Mouse (Mus musculus): ENCODE results near the gene Tmem131. TPM values are rescaled to one million over a fixed set of nuclear protein-coding genes. Genes with fewer than 3 reads are reported as not detected.

Tmem131 gene
- polyA plus RNA-seq, 1 experiment from 2014 or later = 11.1 TPM

DNA sequence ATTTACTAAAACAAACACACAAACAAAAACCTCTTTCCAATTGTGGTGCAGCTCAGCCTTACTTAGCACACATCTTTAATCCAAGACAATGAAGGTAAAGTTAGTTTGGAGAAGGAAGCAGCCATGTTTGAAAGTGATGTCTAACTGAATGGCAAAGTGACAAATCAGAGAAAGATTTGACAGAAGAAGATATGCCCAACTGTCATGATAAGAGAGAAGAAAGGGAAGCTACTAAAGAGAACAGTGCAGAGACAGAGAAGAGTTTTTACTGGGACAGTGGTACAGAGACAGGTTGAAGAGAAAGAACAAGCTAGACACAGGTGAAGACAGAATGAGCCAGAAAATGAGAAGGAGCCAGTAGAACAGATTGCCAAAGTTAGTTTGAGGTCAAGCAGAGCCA lies 19.6 kb downstream of the Tmem131 start:
- ATAC-seq (ENCODE audit: low read depth) = no peak
- Histone ChIP-seq H3K9me3 (ENCODE audit: control insufficient read depth, low read length) (no peaks in the 10 kb centered on the region), H3K4me1 (replicated peaks; ENCODE audit: control insufficient read depth, insufficient read depth, low read length) (peaks cover 47% of the 10 kb centered on the region), H3K27ac (ENCODE audit: low read length) (no peak overlapping the region), H3K4me3 (ENCODE audit: low read length) (no peak overlapping the region), H3K27me3 (ENCODE audit: control insufficient read depth, insufficient read depth, low read depth, low read length) (no peaks in the 10 kb centered on the region), H3K36me3 (ENCODE audit: control insufficient read depth, insufficient read depth, low read length) (no peaks in the 10 kb centered on the region), H3K4me2 (ENCODE audit: low read depth, low read length) (no peak overlapping the region), H3K9ac (ENCODE audit: low read length) (no peak overlapping the region)

DNA sequence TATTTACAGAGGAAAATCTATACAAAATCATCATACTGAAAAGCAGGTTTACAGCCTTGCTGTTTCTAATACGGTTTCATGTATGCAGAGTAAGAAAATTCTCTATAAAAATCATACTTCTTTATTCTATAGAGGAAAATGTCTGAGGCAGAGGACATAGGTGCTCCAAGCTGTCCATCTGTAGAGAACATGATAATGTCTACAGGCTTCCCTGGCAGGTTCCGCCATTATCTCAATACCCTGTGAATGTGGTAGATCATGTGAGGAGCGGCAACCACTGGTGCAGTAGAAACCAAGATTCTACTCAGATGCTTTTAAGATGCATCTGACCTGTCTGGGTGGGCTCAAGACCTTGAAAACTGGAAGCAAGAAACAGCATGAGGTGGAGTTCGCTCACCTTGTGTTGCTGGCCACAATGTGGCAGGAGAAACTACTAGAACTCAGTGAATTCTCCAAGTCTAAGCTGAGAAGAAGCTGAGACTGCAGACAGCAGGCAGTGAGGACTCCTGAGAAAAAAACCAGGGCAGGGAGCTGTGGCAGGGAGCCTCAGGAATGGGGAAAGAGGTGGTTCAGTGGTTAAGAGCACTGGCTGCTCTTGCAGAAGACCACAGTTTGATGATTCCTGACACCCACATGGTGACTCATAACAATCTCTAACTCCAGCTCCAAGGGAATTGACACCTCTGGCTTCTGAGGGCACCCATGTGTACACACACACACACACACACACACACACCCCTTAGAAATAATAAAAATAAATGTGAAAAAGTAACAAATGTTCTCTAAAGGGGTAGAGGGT lies 20.6 kb downstream of the Tmem131 start:
- Histone ChIP-seq H3K4me1 (replicated peaks; ENCODE audit: control insufficient read depth, insufficient read depth, low read length) (peaks cover 39% of the 10 kb centered on the region), H3K4me2 (ENCODE audit: low read depth, low read length) (no peak overlapping the region), H3K27ac (ENCODE audit: low read length) (no peak overlapping the region), H3K9ac (ENCODE audit: low read length) (no peak overlapping the region), H3K27me3 (ENCODE audit: control insufficient read depth, insufficient read depth, low read depth, low read length) (no peaks in the 10 kb centered on the region), H3K4me3 (ENCODE audit: low read length) (no peak overlapping the region), H3K9me3 (ENCODE audit: control insufficient read depth, low read length) (no peaks in the 10 kb centered on the region), H3K36me3 (ENCODE audit: control insufficient read depth, insufficient read depth, low read length) (no peaks in the 10 kb centered on the region)
- ATAC-seq (ENCODE audit: low read depth) = no peak
- WGBS = 92% methylated on average over 4 of the region's 4 CpGs

DNA sequence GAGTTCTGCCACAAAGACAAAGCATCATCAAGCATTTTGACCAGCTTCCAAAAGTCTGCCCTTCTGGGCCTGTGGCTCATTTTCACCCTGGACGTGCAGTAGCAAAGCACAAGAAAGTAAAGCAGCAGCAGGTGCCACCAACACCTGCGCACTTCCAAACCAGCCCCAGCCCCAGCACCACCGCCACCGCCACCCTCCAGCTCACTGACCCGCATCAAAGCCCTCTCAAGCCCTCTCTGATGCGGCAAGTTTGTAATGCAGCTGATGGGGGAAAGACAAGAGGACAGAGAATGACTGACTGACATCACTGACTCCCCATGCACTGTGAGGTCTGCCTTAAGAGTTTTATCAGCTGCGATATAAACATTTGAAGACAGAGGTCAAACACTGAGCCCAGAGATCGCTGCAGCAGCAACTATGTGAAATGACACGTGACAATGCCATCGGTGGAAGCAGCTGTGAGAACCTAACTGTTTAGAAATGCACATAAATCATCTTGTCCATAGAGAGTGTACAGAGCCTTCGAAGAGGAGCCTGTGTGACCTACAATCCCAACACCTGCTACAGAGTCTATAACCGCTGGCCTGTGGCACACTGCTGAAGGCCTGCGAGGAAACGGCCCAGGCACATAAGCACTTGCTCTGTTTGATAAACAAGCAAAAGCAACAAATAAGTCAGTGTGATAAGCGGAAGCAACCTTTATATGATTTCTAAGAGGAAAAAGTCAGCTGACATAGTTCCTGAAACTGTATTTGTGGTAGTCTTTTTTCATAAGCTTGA lies 21.7 kb downstream of the Tmem131 start:
- H3K4me1 ChIP-seq (replicated peaks; ENCODE audit: control insufficient read depth, insufficient read depth, low read length) = peaks cover 36% of the 10 kb centered on the region
- ATAC-seq (ENCODE audit: low read depth) = peak; percentile 40; the same call in 1 of the 2 replicates
- H3K9ac ChIP-seq (ENCODE audit: low read length) = no peak overlapping the region

DNA sequence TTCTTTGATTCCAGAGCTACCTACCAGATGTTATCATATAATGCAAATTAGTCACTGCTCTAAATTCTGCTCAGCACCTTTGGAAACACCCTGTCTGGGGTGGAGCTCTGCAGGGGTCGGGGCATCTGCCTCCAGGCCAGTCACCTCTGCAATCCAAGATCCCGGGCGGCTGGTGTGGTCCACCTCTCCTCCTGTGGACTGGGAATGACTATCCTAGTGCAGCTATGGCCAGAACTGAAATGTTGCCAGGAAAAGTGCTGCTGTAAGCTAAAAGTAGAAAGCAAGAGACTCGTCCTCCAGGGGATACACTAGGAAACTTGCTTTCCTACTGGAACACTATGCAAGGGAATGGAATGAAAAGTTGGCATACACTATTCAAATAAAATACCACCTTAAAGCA lies 22.7 kb downstream of the Tmem131 start:
- ATAC-seq (ENCODE audit: low read depth) = peak; percentile 25; the same call in 1 of the 2 replicates
- H3K4me3 ChIP-seq (ENCODE audit: low read length) = no peak overlapping the region
- no peaks in the 10 kb centered on the region for H3K27me3 ChIP-seq (ENCODE audit: control insufficient read depth, insufficient read depth, low read depth, low read length)
- 32% methylated on average over 4 of the region's 4 CpGs for WGBS
- H3K27ac ChIP-seq (ENCODE audit: low read length) = peak overlapping the region; percentile 81
- no peak overlapping the region for H3K4me2 ChIP-seq (ENCODE audit: low read depth, low read length)
- H3K36me3 ChIP-seq (ENCODE audit: control insufficient read depth, insufficient read depth, low read length) = no peaks in the 10 kb centered on the region
- H3K4me1 ChIP-seq (replicated peaks; ENCODE audit: control insufficient read depth, insufficient read depth, low read length) = peaks cover 31% of the 10 kb centered on the region
- H3K9me3 ChIP-seq (ENCODE audit: control insufficient read depth, low read length) = no peaks in the 10 kb centered on the region
- no peak overlapping the region for H3K9ac ChIP-seq (ENCODE audit: low read length)

More for the DNA sequence above, 21.7 kb downstream of the Tmem131 start:
- H3K27ac ChIP-seq (ENCODE audit: low read length) = no peak overlapping the region
- H3K9me3 ChIP-seq (ENCODE audit: control insufficient read depth, low read length) = no peaks in the 10 kb centered on the region
- no peak overlapping the region for H3K4me2 ChIP-seq (ENCODE audit: low read depth, low read length)
- no peaks in the 10 kb centered on the region for H3K36me3 ChIP-seq (ENCODE audit: control insufficient read depth, insufficient read depth, low read length)
- H3K27me3 ChIP-seq (ENCODE audit: control insufficient read depth, insufficient read depth, low read depth, low read length) = no peaks in the 10 kb centered on the region
- WGBS = 33% methylated on average over 15 of the region's 15 CpGs
- no peak overlapping the region for H3K4me3 ChIP-seq (ENCODE audit: low read length)

DNA sequence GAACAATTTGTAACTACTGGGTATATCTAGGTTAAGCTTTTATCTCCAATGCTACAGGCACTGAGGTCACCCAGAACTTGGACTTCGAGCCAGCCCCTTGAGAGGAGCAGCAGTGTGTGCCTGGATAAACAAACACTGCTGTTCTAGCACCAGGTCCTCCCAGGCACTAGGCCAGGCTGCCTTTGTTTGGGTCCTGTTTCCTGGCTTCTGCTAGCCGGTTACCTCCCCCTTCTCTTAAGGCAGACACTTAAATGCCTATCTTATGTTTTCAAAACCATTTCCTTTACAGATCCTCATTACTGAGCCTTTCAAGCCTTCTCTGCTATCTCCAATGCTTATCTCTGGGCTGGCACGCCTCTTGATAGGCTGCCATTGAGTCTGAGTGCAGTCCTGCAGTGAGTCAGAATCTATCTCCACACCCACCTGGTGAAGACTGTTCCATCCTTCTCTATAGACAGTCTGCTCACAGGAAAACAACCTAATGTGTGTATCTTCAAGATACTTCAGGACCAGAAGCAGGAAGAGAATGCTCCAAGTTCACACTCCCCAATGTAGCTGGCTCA lies 23.2 kb downstream of the Tmem131 start:
- ATAC-seq (ENCODE audit: low read depth) = peak; percentile 86
- 5% methylated on average over 3 of the region's 3 CpGs for WGBS
- no peak overlapping the region; the same call in 1 of the 2 replicates for H3K4me2 ChIP-seq (ENCODE audit: low read depth, low read length)

DNA sequence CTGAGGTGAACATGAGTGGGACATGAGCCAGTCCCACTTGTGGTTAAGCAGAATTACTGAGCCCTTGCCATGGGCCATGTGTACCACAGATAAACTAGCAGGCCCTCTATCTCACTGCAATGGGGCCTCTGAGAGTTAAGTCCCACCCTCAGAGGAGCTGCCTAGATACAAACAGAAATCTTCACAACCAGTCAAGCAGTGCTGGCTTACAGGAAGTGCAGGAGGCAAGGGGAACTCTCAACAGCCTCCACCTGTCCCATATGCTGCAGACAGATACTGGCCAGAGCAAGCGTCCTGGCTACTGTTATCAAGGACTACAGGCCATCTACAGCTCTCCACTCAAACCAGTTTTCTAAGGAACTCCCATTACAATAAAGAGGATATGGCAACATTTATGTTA lies 23.7 kb downstream of the Tmem131 start:
- WGBS = 17% methylated on average over 1 of the region's 1 CpGs

More for the DNA sequence above, 23.2 kb downstream of the Tmem131 start:
- H3K4me1 ChIP-seq (replicated peaks; ENCODE audit: control insufficient read depth, insufficient read depth, low read length) = peaks cover 29% of the 10 kb centered on the region
- 0 out of 2 replicates have a peak overlapping the region, but pooled peaks have one; percentile 17 for H3K9ac ChIP-seq (ENCODE audit: low read length)
- no peaks in the 10 kb centered on the region for H3K9me3 ChIP-seq (ENCODE audit: control insufficient read depth, low read length)
- no peaks in the 10 kb centered on the region for H3K36me3 ChIP-seq (ENCODE audit: control insufficient read depth, insufficient read depth, low read length)
- H3K27me3 ChIP-seq (ENCODE audit: control insufficient read depth, insufficient read depth, low read depth, low read length) = no peaks in the 10 kb centered on the region
- peak overlapping the region; percentile 81 for H3K27ac ChIP-seq (ENCODE audit: low read length)
- no peak overlapping the region for H3K4me3 ChIP-seq (ENCODE audit: low read length)

DNA sequence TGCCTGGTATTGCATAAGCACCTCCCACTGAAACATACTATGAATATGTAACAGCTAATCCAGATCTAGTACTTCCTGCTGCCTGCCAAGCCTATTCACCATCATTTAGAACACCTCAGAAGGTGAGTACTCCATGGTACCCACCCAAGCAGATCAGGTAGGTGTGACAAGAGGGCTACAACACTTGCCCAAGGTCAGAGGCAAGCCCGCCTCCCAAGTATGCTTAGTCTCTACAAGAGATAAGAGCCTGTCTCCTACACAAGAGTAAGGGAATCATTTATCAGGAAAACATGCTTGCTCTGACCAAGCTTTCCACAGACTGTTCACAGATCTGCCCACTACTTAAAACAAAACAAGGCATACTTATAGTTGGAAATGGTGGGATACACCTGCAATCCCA lies 26.0 kb downstream of the Tmem131 start:
- H3K27me3 ChIP-seq (ENCODE audit: control insufficient read depth, insufficient read depth, low read depth, low read length) = no peaks in the 10 kb centered on the region
- H3K4me2 ChIP-seq (ENCODE audit: low read depth, low read length) = no peak overlapping the region
- no peak overlapping the region for H3K9ac ChIP-seq (ENCODE audit: low read length)
- 73% methylated on average over 1 of the region's 1 CpGs for WGBS
- H3K27ac ChIP-seq (ENCODE audit: low read length) = no peak overlapping the region
- ATAC-seq (ENCODE audit: low read depth) = no peak
- no peak overlapping the region for H3K4me3 ChIP-seq (ENCODE audit: low read length)
- no peaks in the 10 kb centered on the region for H3K9me3 ChIP-seq (ENCODE audit: control insufficient read depth, low read length)
- H3K4me1 ChIP-seq (replicated peaks; ENCODE audit: control insufficient read depth, insufficient read depth, low read length) = peaks cover 36% of the 10 kb centered on the region
- no peaks in the 10 kb centered on the region for H3K36me3 ChIP-seq (ENCODE audit: control insufficient read depth, insufficient read depth, low read length)

More for the DNA sequence above, 23.7 kb downstream of the Tmem131 start:
- no peak overlapping the region for H3K4me3 ChIP-seq (ENCODE audit: low read length)
- no peaks in the 10 kb centered on the region for H3K36me3 ChIP-seq (ENCODE audit: control insufficient read depth, insufficient read depth, low read length)
- no peak overlapping the region for H3K9ac ChIP-seq (ENCODE audit: low read length)
- H3K9me3 ChIP-seq (ENCODE audit: control insufficient read depth, low read length) = no peaks in the 10 kb centered on the region
- H3K27me3 ChIP-seq (ENCODE audit: control insufficient read depth, insufficient read depth, low read depth, low read length) = no peaks in the 10 kb centered on the region
- no peak overlapping the region; the same call in 1 of the 2 replicates for H3K4me2 ChIP-seq (ENCODE audit: low read depth, low read length)
- peak; percentile 21; the same call in 1 of the 2 replicates for ATAC-seq (ENCODE audit: low read depth)
- H3K27ac ChIP-seq (ENCODE audit: low read length) = peak overlapping the region; percentile 81
- peaks cover 29% of the 10 kb centered on the region for H3K4me1 ChIP-seq (replicated peaks; ENCODE audit: control insufficient read depth, insufficient read depth, low read length)

DNA sequence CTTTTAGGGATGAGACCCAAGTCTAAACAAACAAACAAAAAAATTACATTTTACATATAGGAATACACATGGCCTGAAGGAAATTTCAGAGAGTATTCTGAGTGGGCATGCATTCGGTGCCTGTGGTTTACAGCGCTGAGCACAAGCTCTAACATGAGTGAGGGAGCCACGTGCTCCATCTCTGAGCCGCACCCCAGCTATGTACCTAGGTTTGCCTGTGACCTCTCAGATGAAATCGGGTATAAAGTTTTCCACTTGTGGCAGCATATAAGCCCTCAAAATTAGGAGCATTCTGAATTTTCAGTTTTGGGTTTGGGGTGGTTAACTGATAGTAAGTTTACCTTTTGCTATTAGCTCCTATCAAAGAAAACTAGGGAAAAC lies 28.3 kb downstream of the Tmem131 start:
- H3K4me3 ChIP-seq (ENCODE audit: low read length) = no peak overlapping the region
- H3K36me3 ChIP-seq (ENCODE audit: control insufficient read depth, insufficient read depth, low read length) = no peaks in the 10 kb centered on the region
- 91% methylated on average over 5 of the region's 5 CpGs for WGBS

More for the DNA sequence above, 28.3 kb downstream of the Tmem131 start:
- no peak for ATAC-seq (ENCODE audit: low read depth)
- Histone ChIP-seq H3K9ac (ENCODE audit: low read length) (no peak overlapping the region), H3K4me2 (ENCODE audit: low read depth, low read length) (no peak overlapping the region), H3K27me3 (ENCODE audit: control insufficient read depth, insufficient read depth, low read depth, low read length) (no peaks in the 10 kb centered on the region), H3K27ac (ENCODE audit: low read length) (peak overlapping the region; percentile 66; the same call in 1 of the 2 replicates), H3K9me3 (ENCODE audit: control insufficient read depth, low read length) (no peaks in the 10 kb centered on the region), H3K4me1 (replicated peaks; ENCODE audit: control insufficient read depth, insufficient read depth, low read length) (peaks cover 16% of the 10 kb centered on the region)
